Mouse (Mus musculus) thymus, postnatal 36 days (tissue): Measurements from ENCODE around the gene Atp6v0a4.

Source experiments
- DNase-seq, 2 experiments: peaks; one replicate each; pipeline ENCODE4 v3.0.0; 2022; ENCODE audit warnings: mixed read lengths in 2 of 2

The Atp6v0a4 gene

GRCm38 (mm10) chr6:38072137-38072796, 52.1 kb downstream of the Atp6v0a4 start:
- no peak for DNase-seq

GRCm38 (mm10) chr6:38071256-38071655, 53.1 kb downstream of the Atp6v0a4 start:
- no peak for DNase-seq

GRCm38 (mm10) chr6:38066215-38066614, 58.2 kb downstream of the Atp6v0a4 start:
- peak; percentile 38 to 41 for DNase-seq

GRCm38 (mm10) chr6:38065501-38066122, 58.8 kb downstream of the Atp6v0a4 start:
- no peak for DNase-seq

- DNase-seq = no peak
Observed at GRCm38 (mm10) chr6:38065122-38065500, 59.3 kb downstream of the Atp6v0a4 start.

GRCm38 (mm10) chr6:38064621-38065020, 59.8 kb downstream of the Atp6v0a4 start:
- DNase-seq = no peak

GRCm38 (mm10) chr6:38058805-38059204, 65.6 kb downstream of the Atp6v0a4 start:
- peak; percentile 14 to 16 for DNase-seq

GRCm38 (mm10) chr6:38055471-38056330, 68.7 kb downstream of the Atp6v0a4 start:
- DNase-seq = no peak

GRCm38 (mm10) chr6:38049601-38050000, 74.8 kb downstream of the Atp6v0a4 start:
- no peak for DNase-seq

GRCm38 (mm10) chr6:38048800-38049561, 75.4 kb downstream of the Atp6v0a4 start:
- DNase-seq = no peak

GRCm38 (mm10) chr6:38048003-38048402, 76.4 kb downstream of the Atp6v0a4 start:
- DNase-seq = no peak

GRCm38 (mm10) chr6:38046838-38047237, 77.5 kb downstream of the Atp6v0a4 start, which contains the start of gene Svopl:
Svopl (minus strand) TSS chr6:38046996.
- no peak for DNase-seq

GRCm38 (mm10) chr6:38032801-38033566, 91.4 kb downstream of the Atp6v0a4 start:
- DNase-seq = no peak

GRCm38 (mm10) chr6:38031924-38032540, 92.4 kb downstream of the Atp6v0a4 start:
- DNase-seq = no peak

- DNase-seq = no peak
Observed at GRCm38 (mm10) chr6:38028205-38028604, 96.2 kb downstream of the Atp6v0a4 start.

- no peak for DNase-seq
Observed at GRCm38 (mm10) chr6:38027771-38028170, 96.6 kb downstream of the Atp6v0a4 start.

- DNase-seq = no peak
Observed at GRCm38 (mm10) chr6:38023284-38023683, 101.1 kb downstream of the Atp6v0a4 start.

GRCm38 (mm10) chr6:38021406-38021805, 103.0 kb downstream of the Atp6v0a4 start:
- DNase-seq = no peak

- no peak for DNase-seq
Observed at GRCm38 (mm10) chr6:38012829-38013228, 111.6 kb downstream of the Atp6v0a4 start.

GRCm38 (mm10) chr6:38007459-38007858, 116.9 kb downstream of the Atp6v0a4 start:
- DNase-seq = peak; percentile 11 to 21
